Mouse (Mus musculus): ENCODE measurements at regions not wholly inside any gene's neighbourhood (a gene's known extent, or its start where the extent isn't known, plus 50 kb on each side); places are given as distances from the start of the nearest gene placed in this dataset.

DNA sequence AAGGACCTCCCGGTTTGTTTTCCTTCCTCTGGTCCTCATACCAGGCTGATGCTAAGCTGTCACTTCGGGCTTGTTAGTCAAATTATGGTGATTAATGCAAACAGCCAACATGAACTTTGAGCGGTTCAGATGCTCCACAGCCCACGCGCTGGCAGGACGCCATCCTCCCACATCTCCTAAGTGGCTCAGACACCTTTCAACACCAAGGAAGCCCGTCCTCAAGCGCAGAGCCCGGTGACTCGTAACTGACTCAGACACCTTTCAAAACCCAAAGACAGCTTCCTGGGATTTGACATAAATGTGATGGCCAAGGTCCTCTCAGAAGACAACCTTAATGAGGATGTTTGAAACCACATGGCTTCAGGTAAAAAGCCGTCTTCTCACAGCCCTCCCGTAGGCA lies 121.7 kb upstream of the Cmc1 start:
- Histone ChIP-seq H3K9me3 (replicated peaks; ENCODE audit: control insufficient read depth, insufficient read depth, low read length, poor library complexity, severe bottlenecking) (no peaks in the 10 kb centered on the region), H3K27ac (ENCODE audit: insufficient read depth, low read length) (no peak overlapping the region)
- TF ChIP-seq CTCF (IDR thresholded peaks at IDR 0.05; ENCODE audit: low read depth, low read length) (no peak), POLR2A (IDR thresholded peaks at IDR 0.05; ENCODE audit: insufficient read depth, low read length) (no peak), EP300 (IDR thresholded peaks at IDR 0.05; ENCODE audit: insufficient read depth, low read depth, low read length) (no peak)

GRCm38 (mm10) chr9:118272713-118273407 lies 122.9 kb upstream of the Cmc1 start:
- no peaks in the 10 kb centered on the region for H3K9me3 ChIP-seq (replicated peaks; ENCODE audit: control insufficient read depth, insufficient read depth, low read length, poor library complexity, severe bottlenecking)
- H3K27ac ChIP-seq (ENCODE audit: insufficient read depth, low read length): no peak overlapping the region
- TF ChIP-seq POLR2A (IDR thresholded peaks at IDR 0.05; ENCODE audit: insufficient read depth, low read length): no peak
- TF ChIP-seq CTCF (IDR thresholded peaks at IDR 0.05; ENCODE audit: low read depth, low read length): no peak
- TF ChIP-seq EP300 (IDR thresholded peaks at IDR 0.05; ENCODE audit: insufficient read depth, low read depth, low read length): no peak
- no peaks in the 10 kb centered on the region for H3K27me3 ChIP-seq (ENCODE audit: control insufficient read depth, insufficient read depth, low read length, poor library complexity, severe bottlenecking)
- no peaks in the 10 kb centered on the region for H3K36me3 ChIP-seq (ENCODE audit: control insufficient read depth, insufficient read depth, low read length, poor library complexity, severe bottlenecking)
- no peak overlapping the region for H3K4me3 ChIP-seq (ENCODE audit: low read depth, low read length)
- H3K4me1 ChIP-seq (ENCODE audit: control insufficient read depth, insufficient read depth, low read length): no peaks in the 10 kb centered on the region
- no peak overlapping the region for H3K9ac ChIP-seq (ENCODE audit: low read depth, poor library complexity, severe bottlenecking)

More for the DNA sequence above, 121.7 kb upstream of the Cmc1 start:
- Histone ChIP-seq H3K27me3 (ENCODE audit: control insufficient read depth, insufficient read depth, low read length, poor library complexity, severe bottlenecking) (no peaks in the 10 kb centered on the region), H3K4me1 (ENCODE audit: control insufficient read depth, insufficient read depth, low read length) (no peaks in the 10 kb centered on the region), H3K4me3 (ENCODE audit: low read depth, low read length) (no peak overlapping the region), H3K9ac (ENCODE audit: low read depth, poor library complexity, severe bottlenecking) (no peak overlapping the region), H3K36me3 (ENCODE audit: control insufficient read depth, insufficient read depth, low read length, poor library complexity, severe bottlenecking) (no peaks in the 10 kb centered on the region)

DNA sequence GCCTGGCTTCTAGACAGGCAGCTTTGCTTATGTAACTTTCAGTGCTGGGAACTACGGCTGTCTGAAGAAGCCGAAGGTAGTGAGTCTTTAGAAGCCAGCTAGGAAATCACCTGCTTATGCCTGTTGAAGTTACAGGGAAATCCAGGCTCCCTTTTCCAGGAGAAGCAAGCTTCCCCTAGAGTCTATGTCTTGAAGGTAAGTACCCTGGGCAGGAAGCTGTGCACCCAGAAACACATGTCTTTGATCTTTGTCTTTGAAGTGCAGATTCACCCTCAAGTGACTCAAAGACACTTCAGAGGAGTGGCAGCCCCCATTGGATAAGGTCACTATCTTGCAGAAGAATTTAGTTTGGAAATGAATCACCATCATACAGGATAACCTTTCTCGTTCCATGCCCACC lies 135.5 kb upstream of the Cmc1 start:
- Histone ChIP-seq H3K4me1 (ENCODE audit: control insufficient read depth, insufficient read depth, low read length) (no peaks in the 10 kb centered on the region), H3K9ac (ENCODE audit: low read depth, poor library complexity, severe bottlenecking) (no peak overlapping the region)

DNA sequence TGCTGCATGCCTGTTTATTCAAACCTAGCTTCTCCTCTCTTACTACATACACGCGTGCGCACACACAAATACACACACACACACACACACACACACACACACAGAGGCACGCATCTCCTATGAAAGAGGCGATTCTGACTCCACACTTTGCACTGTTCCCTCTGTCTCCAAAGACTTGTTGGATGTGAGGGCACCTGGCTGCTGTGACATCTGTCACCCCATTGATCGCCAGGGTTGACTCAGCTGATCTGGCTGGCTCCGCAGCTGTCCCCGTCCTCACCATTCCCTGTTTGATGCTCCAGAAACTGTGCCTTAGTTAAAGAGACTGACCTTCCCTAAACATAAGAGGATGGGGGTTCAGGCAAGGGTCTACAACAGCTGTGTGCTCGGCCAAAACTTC lies 137.6 kb upstream of the Cmc1 start:
- Histone ChIP-seq H3K36me3 (ENCODE audit: control insufficient read depth, insufficient read depth, low read length, poor library complexity, severe bottlenecking) (no peaks in the 10 kb centered on the region), H3K27ac (ENCODE audit: insufficient read depth, low read length) (no peak overlapping the region), H3K9me3 (replicated peaks; ENCODE audit: control insufficient read depth, insufficient read depth, low read length, poor library complexity, severe bottlenecking) (no peaks in the 10 kb centered on the region), H3K9ac (ENCODE audit: low read depth, poor library complexity, severe bottlenecking) (no peak overlapping the region), H3K27me3 (ENCODE audit: control insufficient read depth, insufficient read depth, low read length, poor library complexity, severe bottlenecking) (no peaks in the 10 kb centered on the region), H3K4me3 (ENCODE audit: low read depth, low read length) (no peak overlapping the region), H3K4me1 (ENCODE audit: control insufficient read depth, insufficient read depth, low read length) (no peaks in the 10 kb centered on the region)
- no peak for TF ChIP-seq EP300 (IDR thresholded peaks at IDR 0.05; ENCODE audit: insufficient read depth, low read depth, low read length)
- no peak for TF ChIP-seq POLR2A (IDR thresholded peaks at IDR 0.05; ENCODE audit: insufficient read depth, low read length)
- no peak for TF ChIP-seq CTCF (IDR thresholded peaks at IDR 0.05; ENCODE audit: low read depth, low read length)

More for the DNA sequence above, 135.5 kb upstream of the Cmc1 start:
- H3K27me3 ChIP-seq (ENCODE audit: control insufficient read depth, insufficient read depth, low read length, poor library complexity, severe bottlenecking): no peaks in the 10 kb centered on the region
- H3K27ac ChIP-seq (ENCODE audit: insufficient read depth, low read length): no peak overlapping the region
- no peaks in the 10 kb centered on the region for H3K9me3 ChIP-seq (replicated peaks; ENCODE audit: control insufficient read depth, insufficient read depth, low read length, poor library complexity, severe bottlenecking)
- no peak overlapping the region for H3K4me3 ChIP-seq (ENCODE audit: low read depth, low read length)
- H3K36me3 ChIP-seq (ENCODE audit: control insufficient read depth, insufficient read depth, low read length, poor library complexity, severe bottlenecking): no peaks in the 10 kb centered on the region
- TF ChIP-seq CTCF (IDR thresholded peaks at IDR 0.05; ENCODE audit: low read depth, low read length) (no peak), POLR2A (IDR thresholded peaks at IDR 0.05; ENCODE audit: insufficient read depth, low read length) (no peak), EP300 (IDR thresholded peaks at IDR 0.05; ENCODE audit: insufficient read depth, low read depth, low read length) (no peak)

GRCm38 (mm10) chr9:118292836-118293235 lies 142.9 kb upstream of the Cmc1 start:
- TF ChIP-seq CTCF (IDR thresholded peaks at IDR 0.05; ENCODE audit: low read depth, low read length) (no peak), EP300 (IDR thresholded peaks at IDR 0.05; ENCODE audit: insufficient read depth, low read depth, low read length) (no peak), POLR2A (IDR thresholded peaks at IDR 0.05; ENCODE audit: insufficient read depth, low read length) (no peak)
- H3K36me3 ChIP-seq (ENCODE audit: control insufficient read depth, insufficient read depth, low read length, poor library complexity, severe bottlenecking): no peaks in the 10 kb centered on the region
- H3K9me3 ChIP-seq (replicated peaks; ENCODE audit: control insufficient read depth, insufficient read depth, low read length, poor library complexity, severe bottlenecking): no peaks in the 10 kb centered on the region

DNA sequence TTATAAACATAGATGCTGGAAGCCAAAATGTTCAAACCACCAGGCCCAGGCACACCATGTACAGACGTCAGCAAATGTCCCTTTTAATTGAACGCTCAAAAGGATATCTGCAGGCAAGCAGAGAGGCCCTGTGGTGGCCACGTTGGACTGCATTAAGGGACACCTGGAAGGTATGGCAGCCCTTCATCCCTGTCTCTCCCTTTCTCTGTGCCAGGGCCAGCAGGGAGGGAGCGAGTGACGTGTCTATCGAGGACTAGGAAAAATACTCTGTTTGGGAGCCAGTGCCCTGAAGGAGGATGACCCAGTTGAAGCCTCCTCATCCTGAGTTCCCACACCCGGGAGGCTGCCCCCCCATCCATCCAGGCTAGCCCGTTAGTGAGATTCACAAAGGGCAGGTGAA lies 144.0 kb upstream of the Cmc1 start:
- no peak overlapping the region for H3K4me3 ChIP-seq (ENCODE audit: low read depth, low read length)
- no peak for TF ChIP-seq EP300 (IDR thresholded peaks at IDR 0.05; ENCODE audit: insufficient read depth, low read depth, low read length)
- no peak for TF ChIP-seq CTCF (IDR thresholded peaks at IDR 0.05; ENCODE audit: low read depth, low read length)
- TF ChIP-seq POLR2A (IDR thresholded peaks at IDR 0.05; ENCODE audit: insufficient read depth, low read length): no peak
- H3K4me1 ChIP-seq (ENCODE audit: control insufficient read depth, insufficient read depth, low read length): no peaks in the 10 kb centered on the region
- H3K9me3 ChIP-seq (replicated peaks; ENCODE audit: control insufficient read depth, insufficient read depth, low read length, poor library complexity, severe bottlenecking): no peaks in the 10 kb centered on the region
- no peaks in the 10 kb centered on the region for H3K36me3 ChIP-seq (ENCODE audit: control insufficient read depth, insufficient read depth, low read length, poor library complexity, severe bottlenecking)
- no peaks in the 10 kb centered on the region for H3K27me3 ChIP-seq (ENCODE audit: control insufficient read depth, insufficient read depth, low read length, poor library complexity, severe bottlenecking)
- H3K9ac ChIP-seq (ENCODE audit: low read depth, poor library complexity, severe bottlenecking): no peak overlapping the region
- H3K27ac ChIP-seq (ENCODE audit: insufficient read depth, low read length): no peak overlapping the region

More at GRCm38 (mm10) chr9:118292836-118293235, 142.9 kb upstream of the Cmc1 start:
- Histone ChIP-seq H3K4me3 (ENCODE audit: low read depth, low read length) (no peak overlapping the region), H3K9ac (ENCODE audit: low read depth, poor library complexity, severe bottlenecking) (no peak overlapping the region), H3K27ac (ENCODE audit: insufficient read depth, low read length) (no peak overlapping the region), H3K4me1 (ENCODE audit: control insufficient read depth, insufficient read depth, low read length) (no peaks in the 10 kb centered on the region), H3K27me3 (ENCODE audit: control insufficient read depth, insufficient read depth, low read length, poor library complexity, severe bottlenecking) (no peaks in the 10 kb centered on the region)
